Mouse (Mus musculus): ENCODE measurements around the gene Plppr3.

- TF ChIP-seq POLR2A (IDR thresholded peaks at IDR 0.05; ENCODE audit: low read depth, low read length) = no peak
- TF ChIP-seq CTCF (IDR thresholded peaks at IDR 0.05; ENCODE audit: borderline replicate concordance, insufficient read depth, low read length) = no peak
Observed at GRCm38 (mm10) chr10:79921572-79921971, 47.1 kb upstream of the Plppr3 start.
